Mouse (Mus musculus) gastrocnemius, postnatal 36 days (tissue): ENCODE results near the gene Ces1d. TPM values are rescaled to one million over a fixed set of nuclear protein-coding genes. Genes with fewer than 3 reads are reported as not detected.

Source experiments
- DNase-seq, 2 experiments: peaks; one replicate each; pipeline ENCODE4 v3.0.0; 2022
- intact Hi-C: fragments of 180-260 bp; cut with DNase I; formaldehyde crosslinking; loops from one replicate; pipeline ENCODE4 v1.15.1; 2025
- total RNA-seq, 2 experiments: library from RNA; stranded (reverse); gene quantifications; 2 replicates each; pipeline ENCODE4 v1.2.3; 2021

Gene Ces1d
- total RNA-seq, 2 experiments from 2014 or later: 28.6 to 70.1 TPM

DNA sequence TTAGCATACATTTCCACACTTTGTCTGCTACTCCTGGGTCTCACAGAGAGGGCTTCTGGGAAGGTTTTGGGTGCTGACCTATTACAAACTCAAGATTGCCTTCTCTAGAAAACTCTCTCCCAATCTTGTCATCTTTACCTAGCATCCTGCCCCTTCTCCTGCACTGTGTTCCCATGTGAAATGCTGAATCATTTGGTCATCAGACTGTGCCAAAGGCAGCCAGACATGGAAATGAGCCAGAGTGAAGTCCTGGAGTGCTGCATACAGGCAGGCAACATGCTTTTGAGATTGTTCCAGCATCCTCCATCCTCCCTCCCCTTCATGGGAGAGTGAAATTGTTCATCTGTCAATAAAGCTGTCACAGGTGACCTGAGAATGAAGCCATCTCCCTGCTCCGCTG is 46.2 kb downstream of the Ces1d start:
- DNase-seq: no peak
- intact Hi-C loops: no loop called here

DNA sequence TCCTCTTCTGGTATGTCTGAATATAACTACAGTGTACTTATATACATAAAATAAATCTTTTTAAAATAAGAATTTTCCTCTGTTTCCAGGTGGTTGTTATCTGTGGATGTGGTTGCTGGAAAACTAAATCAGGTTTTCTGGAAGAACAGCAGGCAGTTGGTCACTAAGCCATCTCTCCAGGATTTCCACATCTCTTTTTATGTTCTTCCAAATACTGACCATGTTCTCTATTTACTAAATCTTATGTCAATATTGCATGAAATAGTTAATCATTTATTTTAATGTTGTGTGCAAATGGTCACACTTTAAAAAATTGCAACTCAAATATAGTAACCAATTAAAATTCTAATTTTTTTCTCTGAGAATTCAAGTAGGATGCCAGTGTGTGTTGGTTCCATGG is 50.3 kb downstream of the Ces1d start:
- intact Hi-C loops: no loop called here
- DNase-seq: no peak

DNA sequence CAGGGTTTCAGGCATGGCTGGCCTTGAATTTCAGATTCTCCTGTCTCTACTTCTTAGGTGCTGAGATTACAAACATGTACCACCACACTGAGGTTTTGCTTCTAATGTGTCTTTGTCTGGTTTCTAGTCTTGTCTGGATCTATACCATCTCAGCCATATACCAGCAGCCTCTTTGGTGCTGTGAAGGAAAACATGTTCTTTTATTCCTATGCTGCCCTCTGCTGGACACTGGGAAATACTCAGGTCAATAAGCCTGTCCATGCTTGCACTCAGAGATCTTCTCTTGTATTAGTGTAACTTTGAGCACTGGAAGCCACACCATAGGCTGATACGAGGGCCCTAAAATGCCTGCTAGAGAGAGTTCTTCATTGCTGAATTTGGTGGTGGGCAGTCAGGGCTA is 56.9 kb downstream of the Ces1d start:
- intact Hi-C loops: no loop called here
- DNase-seq: peak in 1 of 2 experiments; percentile 13

DNA sequence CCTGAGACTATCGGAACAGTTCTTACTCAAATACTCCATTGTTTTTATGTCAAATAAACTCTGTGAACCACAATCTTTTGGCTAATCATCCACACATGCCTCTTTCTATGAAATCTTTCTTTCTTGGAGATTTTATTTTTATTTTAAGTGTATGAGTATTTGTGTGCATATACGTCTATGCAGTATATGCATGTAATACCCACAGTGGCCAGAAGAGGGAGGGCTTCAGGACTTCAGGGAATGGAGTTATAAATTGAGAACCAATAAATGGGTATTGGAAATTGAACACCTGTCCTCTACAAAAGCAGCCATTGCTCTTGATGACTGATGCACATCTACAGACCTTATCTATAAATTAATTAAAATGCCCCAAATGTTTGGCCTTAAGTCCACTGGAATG is 65.4 kb downstream of the Ces1d start:
- no peak for DNase-seq
- intact Hi-C loops: no loop called here

DNA sequence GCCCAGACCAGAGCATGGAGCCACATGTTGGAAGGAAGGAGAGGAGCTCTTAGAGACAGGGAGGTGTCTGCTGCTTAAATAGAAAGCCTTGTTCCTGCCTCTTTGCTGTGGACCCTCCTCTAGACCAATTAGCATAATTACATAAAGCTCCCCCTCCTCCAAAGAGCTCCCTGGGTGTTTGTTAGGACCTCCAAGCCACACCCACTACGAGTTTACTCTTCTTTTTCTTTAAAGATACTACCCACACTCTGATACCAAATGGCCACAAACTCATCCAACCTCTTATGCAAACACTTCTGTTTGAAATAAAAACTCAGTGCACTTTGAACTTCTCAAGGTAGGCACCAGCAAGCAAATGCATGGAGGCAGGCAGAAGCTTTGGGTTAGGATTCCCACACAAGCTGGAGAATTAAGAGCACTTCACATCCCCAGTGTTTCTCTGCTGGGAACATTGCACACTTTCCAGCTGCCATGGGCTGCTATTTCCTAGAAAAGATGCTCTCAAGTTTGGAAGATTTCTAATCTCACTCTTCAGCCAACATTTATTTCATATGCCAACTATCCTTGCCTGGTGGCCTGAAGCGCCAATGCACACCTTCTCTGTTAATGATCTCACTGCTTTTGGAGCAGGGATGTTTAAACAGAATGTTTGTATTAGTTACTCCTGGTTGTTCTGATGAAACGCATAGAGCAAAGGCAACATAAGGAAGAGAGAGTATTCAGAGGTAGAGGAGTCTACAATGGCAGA is 66.2 kb downstream of the Ces1d start, which contains the start of gene Ces1c:
Gene Ces1c (minus strand): TSS at position 51 of the 748 bp plus-strand sequence.
- intact Hi-C loops: no loop called here

DNA sequence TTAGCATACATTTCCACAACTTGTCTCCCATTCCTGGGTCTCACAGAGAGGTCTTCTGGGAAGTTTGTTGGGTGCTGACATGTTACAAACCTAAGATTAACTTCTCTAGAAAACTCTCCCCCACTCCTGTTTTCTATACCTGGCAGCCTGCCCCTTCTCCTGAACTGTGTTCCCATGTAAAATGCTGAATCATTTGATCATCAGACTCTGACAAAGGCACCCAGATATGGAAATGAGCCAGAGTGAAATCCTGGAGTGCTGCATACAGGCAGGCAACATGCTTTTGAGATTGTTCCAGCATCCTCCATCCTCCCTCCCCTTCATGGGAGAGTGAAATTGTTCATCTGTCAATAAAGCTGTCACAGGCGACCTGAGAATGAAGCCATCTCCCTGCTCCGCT is 71.2 kb downstream of the Ces1d start:
- DNase-seq: no peak
- intact Hi-C loops: no loop called here

More for the DNA sequence above, 66.2 kb downstream of the Ces1d start, which contains the start of gene Ces1c:
- no peak for DNase-seq

DNA sequence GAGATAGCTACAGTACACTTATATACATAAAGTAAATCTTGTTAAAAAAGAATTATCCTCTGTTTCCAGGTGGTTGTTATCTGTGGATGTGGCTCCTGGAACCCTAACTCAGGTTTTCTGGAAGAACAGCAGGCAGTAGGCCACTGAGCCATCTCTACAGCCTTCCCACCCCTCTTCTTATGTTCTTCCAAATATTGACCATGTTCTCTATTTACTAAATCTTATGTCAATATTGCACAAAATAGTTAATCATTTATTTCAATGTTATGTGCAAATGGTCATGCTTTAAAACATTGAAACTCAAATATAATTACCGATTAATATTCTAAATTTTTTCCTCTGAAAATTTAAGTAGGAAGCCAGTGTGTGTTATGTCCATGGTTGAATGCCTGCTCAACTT is 75.6 kb downstream of the Ces1d start:
- intact Hi-C loops: no loop called here
- DNase-seq: no peak

Other genes with a start within 250 kb of the Ces1d start
- gene Slc6a2, start 237.8 kb downstream of the Ces1d start, total RNA-seq: under 1 TPM; 0.17 to 0.28 TPM
- gene Ces1a, start 149.6 kb downstream of the Ces1d start, total RNA-seq: not detected
- not detected for gene Ces1b, start 117.8 kb downstream of the Ces1d start, total RNA-seq
- gene Ces1c, start 66.6 kb downstream of the Ces1d start, total RNA-seq: under 1 TPM in 1 of 2 experiments, not detected in 1; 0.33 TPM
- gene Ces1e, start 31.8 kb upstream of the Ces1d start, total RNA-seq: under 1 TPM; 0.27 to 0.41 TPM
- under 1 TPM; 0.31 to 0.67 TPM for gene Ces1f, start 81.9 kb upstream of the Ces1d start, total RNA-seq
- gene Ces1g, start 139.5 kb upstream of the Ces1d start, total RNA-seq: not detected
- not detected for gene Ces1h, start 181.9 kb upstream of the Ces1d start, total RNA-seq